Mouse (Mus musculus): ENCODE results near the gene Vmn1r125.
"Not testable (repeated sequence)": the region's sequence is repeated elsewhere in the genome, so short reads cannot be mapped to it uniquely, and the experiment has no call there.

Vmn1r125 gene

GRCm38 (mm10) chr7:21271879-21272278 lies at the start of gene Vmn1r125:
TSS of gene Vmn1r125 (plus strand) at chr7:21272179.
- DNase-seq (ENCODE audit: low spot score in 2 of 2), result not testable (repeated sequence)

DNA sequence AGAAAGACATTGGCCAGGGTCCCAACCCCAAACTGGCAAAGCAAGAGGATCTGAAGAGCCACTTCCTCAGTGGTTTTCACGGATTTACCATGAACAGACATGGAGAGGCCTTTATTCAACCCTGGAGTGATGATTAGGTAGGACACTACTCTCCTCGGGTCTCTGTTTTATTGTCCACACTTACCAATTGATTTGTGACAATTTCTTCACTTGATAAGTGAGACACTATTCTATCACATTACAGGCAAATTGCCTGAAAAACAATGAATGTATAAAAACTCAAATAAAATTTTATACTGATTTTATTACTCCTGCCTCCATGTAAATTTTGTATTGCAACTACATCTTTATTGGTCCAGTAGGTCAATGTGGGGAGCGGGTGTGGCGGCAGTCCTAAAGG lies 11.5 kb upstream of the Vmn1r125 start, which contains the start of gene Vmn1r124:
Vmn1r124 (minus strand) TSS at position 101 of the 400 bp plus-strand sequence.
- DNase-seq (ENCODE audit: low spot score in 2 of 2), result not testable (repeated sequence)

- not testable (repeated sequence) for DNase-seq (ENCODE audit: low spot score in 2 of 2)
Observed at GRCm38 (mm10) chr7:21301367-21301766, 29.4 kb downstream of the Vmn1r125 start, which contains the start of gene Vmn1r126. TSS of gene Vmn1r126 (minus strand) at chr7:21301467.

DNA sequence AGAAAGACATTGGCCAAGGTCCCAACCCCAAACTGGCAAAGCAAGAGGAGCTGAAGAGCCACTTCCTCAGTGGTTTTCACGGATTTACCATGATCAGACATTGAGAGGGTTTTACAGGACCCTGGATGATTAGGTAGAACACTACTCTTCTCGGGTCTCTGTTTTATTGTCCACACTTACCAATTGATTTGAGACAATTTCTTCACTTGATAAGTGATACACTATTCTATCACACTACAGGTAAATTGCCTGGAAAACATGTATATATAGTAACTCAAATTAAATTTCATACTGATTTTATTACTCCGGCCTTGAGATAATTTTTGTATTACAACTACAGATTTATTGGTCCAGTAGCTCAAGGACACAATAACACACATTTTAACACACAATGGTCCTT lies 47.8 kb downstream of the Vmn1r125 start, which contains the start of gene Vmn1r127:
Vmn1r127 (minus strand) TSS at position 101 of the 400 bp plus-strand sequence.
- DNase-seq (ENCODE audit: low spot score in 2 of 2), result not testable (repeated sequence)

All from natural killer cell, adult 2 months (primary cell).